Mouse (Mus musculus) embryonic fibroblast, embryonic 13.5 days (primary cell): ENCODE results near the gene Sox8.

Experiments used
- CTCF ChIP-seq: IDR thresholded peaks from 2 replicates; pipeline ENCODE4 v1.5.1; 2011; ENCODE audit warnings: mild to moderate bottlenecking, control low read depth, low read length, moderate library complexity, borderline replicate concordance; ENCODE audit not compliant: insufficient read depth
- POLR2A ChIP-seq: IDR thresholded peaks from 2 replicates; pipeline ENCODE4 v1.6.1; 2011; ENCODE audit warnings: low read depth, mild to moderate bottlenecking, control low read depth, low read length, moderate library complexity

GRCm38 (mm10) chr17:25595495-25595894 lies 25.0 kb upstream of the Sox8 start:
- TF ChIP-seq CTCF (peak; percentile 15; the same call in 1 of the 2 replicates), POLR2A (no peak)
